Mouse (Mus musculus): Measurements from ENCODE around the gene Grcc10. TPM values are rescaled to one million over a fixed set of nuclear protein-coding genes. Genes with fewer than 3 reads are reported as not detected.

Grcc10 gene
- total RNA-seq (2021) = 100 to 1,000 TPM; 315 to 349 TPM

- intact Hi-C loops (cut with DNase I) = loop anchor here (2.0 kb wide), 2 partner anchors 28 to 64 kb away; partner anchors contain the start of genes Emg1 and Phb2
- peak; percentile 91 to 96 for DNase-seq (ENCODE audit: low spot score in 2 of 2)
Observed at GRCm38 (mm10) chr6:124740888-124741761, at the start of gene Grcc10. Gene Grcc10 (minus strand): TSS chr6:124741374.

GRCm38 (mm10) chr6:124790121-124790520 is 48.9 kb upstream of the Grcc10 start:
- intact Hi-C loops (cut with DNase I) = no loop called here
- DNase-seq (ENCODE audit: low spot score in 2 of 2) = no peak

- no peak for DNase-seq (ENCODE audit: low spot score in 2 of 2)
- intact Hi-C loops (cut with DNase I) = no loop called here
Observed at GRCm38 (mm10) chr6:124789519-124789918, 48.3 kb upstream of the Grcc10 start.

GRCm38 (mm10) chr6:124787722-124788121 is 46.5 kb upstream of the Grcc10 start:
- intact Hi-C loops (cut with DNase I) = no loop called here
- no peak for DNase-seq (ENCODE audit: low spot score in 2 of 2)

- intact Hi-C loops (cut with DNase I) = no loop called here
- peak in 1 of 2 experiments; percentile 69 for DNase-seq (ENCODE audit: low spot score in 2 of 2)
Observed at GRCm38 (mm10) chr6:124786756-124787420, 45.7 kb upstream of the Grcc10 start.

- intact Hi-C loops (cut with DNase I) = no loop called here
- DNase-seq (ENCODE audit: low spot score in 2 of 2) = no peak
Observed at GRCm38 (mm10) chr6:124782436-124782835, 41.3 kb upstream of the Grcc10 start.

- intact Hi-C loops (cut with DNase I) = no loop called here
- DNase-seq (ENCODE audit: low spot score in 2 of 2) = peak in 1 of 2 experiments; percentile 51
Observed at GRCm38 (mm10) chr6:124780917-124781316, 39.7 kb upstream of the Grcc10 start.

- DNase-seq (ENCODE audit: low spot score in 2 of 2) = no peak
- intact Hi-C loops (cut with DNase I) = no loop called here
Observed at GRCm38 (mm10) chr6:124779984-124780416, 38.8 kb upstream of the Grcc10 start.

GRCm38 (mm10) chr6:124779222-124779983 is 38.2 kb upstream of the Grcc10 start, which contains the start of gene Lrrc23:
Gene Lrrc23 (minus strand): TSS chr6:124779727.
- intact Hi-C loops (cut with DNase I) = no loop called here
- no peak for DNase-seq (ENCODE audit: low spot score in 2 of 2)

- DNase-seq (ENCODE audit: low spot score in 2 of 2) = no peak
- intact Hi-C loops (cut with DNase I) = no loop called here
Observed at GRCm38 (mm10) chr6:124770511-124770910, 29.3 kb upstream of the Grcc10 start.

- DNase-seq (ENCODE audit: low spot score in 2 of 2) = no peak
- intact Hi-C loops (cut with DNase I) = no loop called here
Observed at GRCm38 (mm10) chr6:124770013-124770412, 28.8 kb upstream of the Grcc10 start.

- intact Hi-C loops (cut with DNase I) = loop anchor here (1.0 to 2.0 kb wide), 2 partner anchors 36 to 40 kb away; no protein-coding TSS in a partner anchor
- peak; percentile 81 to 84 for DNase-seq (ENCODE audit: low spot score in 2 of 2)
Observed at GRCm38 (mm10) chr6:124769101-124769765, 28.1 kb upstream of the Grcc10 start, which contains the start of gene Eno2. Gene Eno2 (minus strand): TSS chr6:124769673.

GRCm38 (mm10) chr6:124768704-124769044 is 27.5 kb upstream of the Grcc10 start:
- DNase-seq (ENCODE audit: low spot score in 2 of 2) = no peak
- intact Hi-C loops (cut with DNase I) = loop anchor here (1.0 to 2.0 kb wide), 2 partner anchors 36 to 41 kb away; no protein-coding TSS in a partner anchor

- intact Hi-C loops (cut with DNase I) = loop anchor here (2.0 kb wide), 1 partner anchor 37 kb away; no protein-coding TSS in a partner anchor
- DNase-seq (ENCODE audit: low spot score in 2 of 2) = peak in 1 of 2 experiments; percentile 76
Observed at GRCm38 (mm10) chr6:124767920-124768703, 26.9 kb upstream of the Grcc10 start.

GRCm38 (mm10) chr6:124767536-124767919 is 26.4 kb upstream of the Grcc10 start:
- intact Hi-C loops (cut with DNase I) = no loop called here
- no peak for DNase-seq (ENCODE audit: low spot score in 2 of 2)

GRCm38 (mm10) chr6:124765951-124766350 is 24.8 kb upstream of the Grcc10 start:
- intact Hi-C loops (cut with DNase I) = no loop called here
- no peak for DNase-seq (ENCODE audit: low spot score in 2 of 2)

GRCm38 (mm10) chr6:124759259-124759658 is 18.1 kb upstream of the Grcc10 start:
- DNase-seq (ENCODE audit: low spot score in 2 of 2) = peak; percentile 83 to 86
- intact Hi-C loops (cut with DNase I) = loop anchor here (2.0 to 5.0 kb wide), 3 partner anchors 14 to 97 kb away; partner anchors contain the start of genes Emg1, Lpcat3 and Phb2

- intact Hi-C loops (cut with DNase I) = loop anchor here (2.0 to 5.0 kb wide), 3 partner anchors 14 to 97 kb away; partner anchors contain the start of genes Emg1, Lpcat3 and Phb2
- DNase-seq (ENCODE audit: low spot score in 2 of 2) = no peak
Observed at GRCm38 (mm10) chr6:124758849-124759232, 17.7 kb upstream of the Grcc10 start.

Measured in left cerebral cortex, postnatal 25 days (tissue).